Mouse (Mus musculus) heart, postnatal 0 days (tissue): Measurements from ENCODE around the gene Dhdh. TPM values are rescaled to one million over a fixed set of nuclear protein-coding genes. Genes with fewer than 3 reads are reported as not detected.
A peak's percentile ranks its signal among the peaks of the same experiment; 100 is the strongest.

ENCODE experiments used
- ATAC-seq: fragments of 200-750 bp; cut with Nextera tagmentation; 2 replicates; pipeline ENCODE4 v1.8.0; 2017; ENCODE audit warnings: low read depth, moderate number of reproducible peaks, moderate library complexity; ENCODE audit not compliant: insufficient read depth
- DNase-seq: peaks from one replicate; pipeline ENCODE4 v3.0.0-alpha.2; 2016; ENCODE audit warnings: low spot score
- H3K27ac ChIP-seq: fragments of 300-500 bp; sonication (generic); 2 replicates; pipeline ENCODE4 v1.5.1; 2014; ENCODE audit warnings: low read depth, mild to moderate bottlenecking
- H3K27me3 ChIP-seq: fragments of 300-500 bp; sonication (generic); 2 replicates; pipeline ENCODE4 v1.6.1; 2014; ENCODE audit warnings: low read length, mixed read lengths; ENCODE audit not compliant: control insufficient read depth, insufficient read depth
- H3K36me3 ChIP-seq: fragments of 300-500 bp; sonication (generic); replicated peaks from 2 replicates; pipeline ENCODE4 v1.6.1; 2014; ENCODE audit warnings: low read length, mixed read lengths; ENCODE audit not compliant: control insufficient read depth, insufficient read depth
- H3K4me1 ChIP-seq: fragments of 300-500 bp; sonication (generic); 2 replicates; pipeline ENCODE4 v1.6.1; 2014; ENCODE audit warnings: antibody characterized with exemption; ENCODE audit not compliant: control insufficient read depth, insufficient read depth
- H3K4me2 ChIP-seq: fragments of 300-500 bp; sonication (generic); 2 replicates; pipeline ENCODE4 v1.6.1; 2014; ENCODE audit warnings: low read depth, mild to moderate bottlenecking, low read length, moderate library complexity
- H3K4me3 ChIP-seq: fragments of 300-500 bp; sonication (generic); 2 replicates; pipeline ENCODE4 v1.5.1; 2014; ENCODE audit warnings: low read depth, low read length
- H3K9ac ChIP-seq: fragments of 300-500 bp; sonication (generic); replicated peaks from 2 replicates; pipeline ENCODE4 v1.6.1; 2014; ENCODE audit warnings: low read depth, low read length, mixed read lengths
- H3K9me3 ChIP-seq: fragments of 300-500 bp; sonication (generic); replicated peaks from 2 replicates; pipeline ENCODE4 v1.6.1; 2016; ENCODE audit warnings: low read length; ENCODE audit not compliant: control insufficient read depth
- CTCF ChIP-seq: IDR thresholded peaks from 2 replicates; pipeline ENCODE4 v1.5.1; 2016; ENCODE audit warnings: antibody characterized with exemption, control low read depth, low read depth
- EP300 ChIP-seq: IDR thresholded peaks from 2 replicates; pipeline ENCODE4 v1.6.1; 2016; ENCODE audit warnings: antibody characterized with exemption, low read depth
- WGBS: fragments of 180-500 bp; shearing (Covaris S2); extraction: QIAGEN DNeasy Blood & Tissue Kit; methylation state at CpG from one replicate; pipeline ENCODE4 v1.1.7; 2014; 5-methylcytosine and 5-hydroxymethylcytosine counted together
- polyA plus RNA-seq: library from polyadenylated mRNA; unstranded; fragments of >200 nt; fragmentation: Nextera tagmentation; extraction: Ambion mirVana; gene quantifications from 2 replicates; pipeline ENCODE4 v1.2.1, GENCODE M21; 2015
- total RNA-seq: library from RNA; depleted of rRNA; stranded (reverse); fragments of >200 nt; gene quantifications from 2 replicates; pipeline ENCODE4 v1.2.3, GENCODE M21; 2014; ENCODE audit warnings: low replicate concordance

Dhdh gene
- total and polyA plus RNA-seq, 2 experiments from 2014 or later: 3.4 to 5.3 TPM

- ATAC-seq (no peak), DNase-seq (no peak)
- WGBS: 27% methylated on average over 3 of the region's 3 CpGs
- Histone ChIP-seq H3K9ac (no peak overlapping the region), H3K4me2 (no peak overlapping the region), H3K4me1 (peaks cover 11% of the 10 kb centered on the region; the same call in 1 of the 2 replicates), H3K36me3 (peaks cover 29% of the 10 kb centered on the region), H3K27ac (no peak overlapping the region), H3K27me3 (no peaks in the 10 kb centered on the region), H3K4me3 (no peak overlapping the region), H3K9me3 (no peaks in the 10 kb centered on the region)
- TF ChIP-seq CTCF (no peak), EP300 (no peak)
Observed at GRCm38 (mm10) chr7:45491264-45491663, 2.7 kb upstream of the Dhdh start.

- peaks cover 29% of the 10 kb centered on the region for H3K36me3 ChIP-seq
- WGBS: 38% methylated on average over 9 of the region's 9 CpGs
- no peaks in the 10 kb centered on the region for H3K9me3 ChIP-seq
- H3K4me3 ChIP-seq: no peak overlapping the region
- H3K27me3 ChIP-seq: no peaks in the 10 kb centered on the region
- peaks cover 11% of the 10 kb centered on the region; the same call in 1 of the 2 replicates for H3K4me1 ChIP-seq
- H3K9ac ChIP-seq: no peak overlapping the region
- DNase-seq (no peak), ATAC-seq (0 out of 2 replicates have a peak, but pooled peaks have one; percentile 15)
- no peak for TF ChIP-seq EP300
- TF ChIP-seq CTCF: no peak
- H3K4me2 ChIP-seq: no peak overlapping the region
- H3K27ac ChIP-seq: no peak overlapping the region
Observed at GRCm38 (mm10) chr7:45490822-45491221, 2.2 kb upstream of the Dhdh start.

GRCm38 (mm10) chr7:45489578-45489977 is 973 bp upstream of the Dhdh start:
- Histone ChIP-seq H3K36me3 (peaks cover 17% of the 10 kb centered on the region), H3K9me3 (no peaks in the 10 kb centered on the region), H3K27me3 (no peaks in the 10 kb centered on the region), H3K27ac (no peak overlapping the region), H3K4me1 (peaks cover 11% of the 10 kb centered on the region; the same call in 1 of the 2 replicates), H3K4me2 (no peak overlapping the region), H3K9ac (no peak overlapping the region), H3K4me3 (no peak overlapping the region)
- DNase-seq (no peak), ATAC-seq (no peak)
- TF ChIP-seq CTCF (no peak), EP300 (no peak)
- WGBS: 68% methylated on average over 7 of the region's 7 CpGs

- Histone ChIP-seq H3K4me2 (peak overlapping the region; percentile 69), H3K27ac (no peak overlapping the region), H3K9ac (no peak overlapping the region), H3K27me3 (no peaks in the 10 kb centered on the region), H3K36me3 (peaks cover under 1% of the 10 kb centered on the region), H3K9me3 (no peaks in the 10 kb centered on the region), H3K4me1 (peaks cover 7% of the 10 kb centered on the region; the same call in 1 of the 2 replicates), H3K4me3 (peak overlapping the region; percentile 49)
- TF ChIP-seq EP300 (no peak), CTCF (no peak)
- ATAC-seq (no peak), DNase-seq (no peak)
- 57% methylated on average over 11 of the region's 11 CpGs for WGBS
Observed at GRCm38 (mm10) chr7:45487861-45488292, 728 bp downstream of the Dhdh start.

- Histone ChIP-seq H3K4me2 (no peak within 1 kb of the TSS), H3K4me3 (no peak within 1 kb of the TSS), H3K27me3 (no peaks in the 10 kb centered on the region), H3K27ac (no peak within 1 kb of the TSS), H3K4me1 (no peaks in the 10 kb centered on the region), H3K9ac (no peak within 1 kb of the TSS), H3K36me3 (no peaks in the 10 kb centered on the region), H3K9me3 (no peaks in the 10 kb centered on the region)
- WGBS: 84% methylated on average over 12 of the region's 12 CpGs
- DNase-seq: no peak
- no peak for TF ChIP-seq CTCF
- no peak for TF ChIP-seq EP300
- no peak for ATAC-seq
Observed at GRCm38 (mm10) chr7:45486761-45487415, 1.7 kb downstream of the Dhdh start, which contains the start of gene Gm45808. Gene Gm45808, minus strand, starts transcription at chr7:45486811.
